ENCODE assay signal across 9 mouse cellular contexts in genomic region chr9:107545602-107546001, GRCm38 (mm10). TPM values are rescaled to one million over a fixed set of nuclear protein-coding genes. Genes with fewer than 3 reads are reported as not detected.
DNase-seq lines count a peak whose midpoint lies in the region; ATAC-seq lines count a peak whose summit lies in the region.
"Had no signal": no experiment of that assay in that cellular context is flagged by ENCODE, and none has a peak within 500 bp of the region (broad histone marks: within the 10 kb centered on the region; RNA-seq: fewer than 3 reads in every experiment).

No protein-coding gene starts in this region.

- DNase-seq in heart, adult 11 months, result peak; percentile 96
- DNase-seq in 416B (ENCODE audit: low read depth), result peak; percentile 77
- peak; percentile 77 to 79 for DNase-seq in adrenal gland, adult 18-20 months (ENCODE audit: low spot score in 2 of 2)
- peak; percentile 78 for DNase-seq in embryo, embryonic 9.5 days (ENCODE audit: extremely low spot score)
- DNase-seq in kidney, postnatal 36 days, result peak; percentile 72 to 91
- DNase-seq in lung, postnatal 10 days, result peak; percentile 88
- peak; percentile 85 for DNase-seq in splenic B cell, adult 2 months (ENCODE audit: low read depth, low spot score)

- H3K36me3 ChIP-seq in heart, embryonic 11.5 days (ENCODE audit: control insufficient read depth, insufficient read depth, low read length), result no peaks in the 10 kb centered on the region
- H3K36me3 ChIP-seq in splenic B cell, adult 2 months (ENCODE audit: control insufficient read depth, insufficient read depth, low read length, poor library complexity, severe bottlenecking), result peaks cover 4% of the 10 kb centered on the region; the same call in 1 of the 2 replicates

- H3K27me3 ChIP-seq in heart, embryonic 11.5 days (ENCODE audit: control insufficient read depth, insufficient read depth, low read length), result peaks cover 21% of the 10 kb centered on the region
- no peaks in the 10 kb centered on the region for H3K27me3 ChIP-seq in splenic B cell, adult 2 months (ENCODE audit: control insufficient read depth, insufficient read depth, low read length, poor library complexity, severe bottlenecking)

- peaks cover 24% of the 10 kb centered on the region for H3K4me1 ChIP-seq in heart, embryonic 11.5 days (ENCODE audit: control insufficient read depth, insufficient read depth, low read length)

- no peak overlapping the region for H3K4me2 ChIP-seq in heart, embryonic 11.5 days
- H3K4me2 ChIP-seq: hindbrain, embryonic 15.5 days had no signal

- H3K4me3 ChIP-seq in heart, embryonic 11.5 days (ENCODE audit: low read depth, low read length), result no peak overlapping the region
- H3K4me3 ChIP-seq: hindbrain, embryonic 15.5 days had no signal

- no peak for ATAC-seq in heart, embryonic 11.5 days (replicated peaks; ENCODE audit: insufficient number of reproducible peaks, low FRiP score, low TSS enrichment)

- 9% methylated on average over 3 of the region's 3 CpGs for WGBS in heart, embryonic 11.5 days (ENCODE audit: insufficient replicate concordance)

- H3K9ac ChIP-seq in heart, embryonic 11.5 days (ENCODE audit: low read depth, low read length), result no peak overlapping the region
- H3K9ac ChIP-seq: hindbrain, embryonic 15.5 days had no signal

- H3K27ac ChIP-seq in heart, embryonic 11.5 days (ENCODE audit: low read depth, low read length), result no peak overlapping the region
- H3K27ac ChIP-seq: hindbrain, embryonic 15.5 days had no signal

- no peaks in the 10 kb centered on the region for H3K9me3 ChIP-seq in heart, embryonic 11.5 days (replicated peaks; ENCODE audit: control insufficient read depth, low read length)
- H3K9me3 ChIP-seq: hindbrain, embryonic 15.5 days had no signal

RNA-seq across cellular contexts. Expression of gene Zmynd10, which starts 1.5 kb away (rescaled TPM):
- not detected in 2 replicates for polyA plus RNA-seq in heart, embryonic 11.5 days (2014; fragmentation: Nextera tagmentation; extraction: Ambion mirVana)
- 1 to 10 TPM; 1.0 to 1.1 TPM for total RNA-seq in adrenal gland, adult 18-20 months (2021)

RNA-seq across cellular contexts. Expression of gene Nprl2, which starts 3.6 kb away (rescaled TPM):
- 26.8 TPM in 2 replicates for polyA plus RNA-seq in heart, embryonic 11.5 days (2014; fragmentation: Nextera tagmentation; extraction: Ambion mirVana)
- total RNA-seq in adrenal gland, adult 18-20 months (2021), result 10 to 100 TPM; 25.8 to 30.9 TPM

RNA-seq across cellular contexts. Expression of gene Cyb561d2, which starts 3.6 kb away (rescaled TPM):
- 16.6 and 21.9 TPM in 2 replicates for polyA plus RNA-seq in heart, embryonic 11.5 days (2014; fragmentation: Nextera tagmentation; extraction: Ambion mirVana)
- 10 to 100 TPM; 12.8 to 20.2 TPM for total RNA-seq in adrenal gland, adult 18-20 months (2021)

RNA-seq across cellular contexts. Expression of gene Rassf1, which starts 5.8 kb away (rescaled TPM):
- polyA plus RNA-seq in heart, embryonic 11.5 days (2014; fragmentation: Nextera tagmentation; extraction: Ambion mirVana), result 38.9 and 45.7 TPM in 2 replicates
- total RNA-seq in adrenal gland, adult 18-20 months (2021), result 10 to 100 TPM; 16.4 to 24.2 TPM

RNA-seq across cellular contexts. Expression of gene Tmem115, which starts 11.9 kb away (rescaled TPM):
- 37.0 and 40.6 TPM in 2 replicates for polyA plus RNA-seq in heart, embryonic 11.5 days (2014; fragmentation: Nextera tagmentation; extraction: Ambion mirVana)
- total RNA-seq in adrenal gland, adult 18-20 months (2021), result 10 to 100 TPM; 40.0 to 49.5 TPM
